Mouse (Mus musculus) layer of hippocampus, postnatal 25 days (tissue): ENCODE data around the gene Pfkm. TPM values are rescaled to one million over a fixed set of nuclear protein-coding genes. Genes with fewer than 3 reads are reported as not detected.

Experiments used
- DNase-seq, 2 experiments: peaks; one replicate each; pipeline ENCODE4 v3.0.0; 2022; ENCODE audit warnings: mixed read lengths in 2 of 2, low spot score in 1 of 2; ENCODE audit errors: extremely low spot score in 1 of 2
- total RNA-seq, 2 experiments: library from RNA; stranded (reverse); gene quantifications; 2 replicates each; pipeline ENCODE4 v1.2.3; 2021

Gene Pfkm
- 100 to 1,000 TPM; 348 to 370 TPM for total RNA-seq

DNA sequence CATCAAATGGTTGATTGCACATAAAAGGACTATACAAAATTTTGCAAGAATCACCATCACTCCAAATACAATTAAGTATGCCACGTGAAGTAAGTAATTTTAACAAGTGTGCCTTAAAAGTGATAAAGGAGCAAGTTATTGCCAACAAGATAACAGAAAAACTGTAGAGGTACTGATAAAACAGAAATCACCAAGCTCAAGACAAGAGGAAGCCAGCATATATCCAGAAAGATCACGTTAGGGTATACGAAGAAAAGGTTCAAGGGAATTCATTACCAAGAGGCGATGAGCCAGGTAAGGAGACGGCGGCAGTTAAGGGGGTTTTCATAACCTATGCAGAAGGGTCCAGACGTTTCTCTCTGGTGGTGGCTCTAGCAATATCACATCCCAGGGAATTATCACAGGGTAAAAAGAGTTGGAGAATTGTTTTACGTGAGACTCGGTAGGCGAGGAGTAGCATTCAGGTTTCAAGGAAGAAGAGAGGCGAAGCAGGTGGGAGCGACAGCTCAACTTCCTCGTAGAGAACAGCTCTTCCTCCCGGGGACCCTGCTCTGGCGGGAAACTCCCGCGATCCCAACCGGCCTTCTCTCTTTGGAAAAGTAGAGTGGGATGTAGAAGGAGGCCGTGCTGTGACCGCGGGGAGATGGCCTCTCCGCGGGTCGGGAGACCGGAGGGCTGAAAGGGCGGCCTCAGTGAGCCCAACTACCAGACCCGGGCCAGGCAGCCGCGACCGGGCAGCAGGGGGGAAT is at the start of gene Pfkm:
Gene Pfkm (plus strand): TSS at position 218 of the 749 bp plus-strand sequence.
- DNase-seq = no peak

DNA sequence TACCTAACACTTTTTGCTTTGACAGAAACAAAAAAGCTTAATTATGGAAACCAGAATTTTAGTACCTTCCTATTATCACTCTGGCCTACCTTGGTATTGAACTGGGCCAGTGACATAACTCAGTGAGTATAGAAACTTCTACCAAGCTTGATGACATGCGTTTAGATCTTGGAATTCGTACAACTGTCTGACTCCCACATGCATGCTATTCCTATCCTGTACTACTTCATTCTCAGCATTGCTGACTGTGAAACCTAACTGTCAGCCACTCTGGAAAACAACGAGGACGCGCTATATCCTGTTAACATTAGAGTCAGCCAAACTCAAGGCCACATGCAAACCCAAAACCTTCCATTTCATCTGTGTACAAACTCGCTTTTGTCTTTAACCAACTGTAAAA is 48.4 kb upstream of the Pfkm start:
- no peak for DNase-seq

DNA sequence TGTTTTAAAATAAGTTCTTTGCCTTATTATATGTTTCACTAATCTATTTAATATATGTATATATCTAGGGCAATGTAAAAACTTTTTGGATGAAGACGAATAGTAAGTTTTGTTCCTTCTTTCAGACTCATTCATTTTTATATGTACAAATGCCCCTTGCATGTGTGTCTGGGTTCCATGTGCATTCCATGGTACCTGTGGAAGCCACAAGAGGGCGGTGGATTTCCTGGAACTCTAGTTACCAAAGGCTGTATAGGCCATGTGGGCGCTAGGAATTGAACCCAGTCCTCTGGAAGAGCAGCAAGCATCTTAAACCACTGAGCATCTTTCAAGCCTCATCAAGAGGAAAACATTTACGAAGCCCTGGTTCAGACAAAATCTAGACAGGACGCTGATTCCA is 48.0 kb upstream of the Pfkm start:
- DNase-seq = no peak

DNA sequence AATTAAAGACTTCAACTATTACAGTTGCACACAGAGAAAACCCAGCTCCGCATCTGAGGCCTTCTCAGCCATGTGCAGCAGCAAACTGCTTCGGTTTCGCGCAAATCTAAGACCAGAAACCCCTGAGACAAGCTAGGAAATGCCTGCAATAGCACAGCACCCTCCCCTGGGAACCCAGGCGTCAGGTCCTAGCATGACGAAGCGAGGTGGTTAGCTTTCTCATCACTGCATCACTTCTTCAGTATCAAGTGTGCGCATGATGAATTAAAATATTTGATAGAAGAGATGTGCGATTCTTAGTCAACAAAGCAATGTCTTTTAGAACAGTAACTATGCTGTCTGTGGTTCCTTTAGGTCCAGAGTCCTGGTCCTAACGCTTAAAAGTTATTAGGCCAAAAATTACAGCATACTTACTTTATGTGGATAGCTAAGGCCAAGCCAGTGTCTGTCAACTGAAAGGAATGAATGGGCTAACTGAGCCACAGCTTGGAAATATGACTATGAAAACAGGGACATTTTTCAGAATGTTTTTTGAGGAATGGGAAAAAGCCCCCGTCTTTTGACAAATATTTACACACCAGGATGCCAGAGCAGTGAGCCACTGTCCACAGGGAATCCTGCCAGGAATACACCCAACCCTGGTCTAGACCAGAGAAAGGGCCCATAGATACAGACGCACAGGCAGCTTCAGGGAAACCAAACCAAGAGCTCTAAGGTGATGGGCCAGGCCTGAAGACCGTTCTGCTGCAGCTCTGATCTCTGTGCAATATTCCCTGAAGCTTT is 43.3 kb upstream of the Pfkm start:
- no peak for DNase-seq

DNA sequence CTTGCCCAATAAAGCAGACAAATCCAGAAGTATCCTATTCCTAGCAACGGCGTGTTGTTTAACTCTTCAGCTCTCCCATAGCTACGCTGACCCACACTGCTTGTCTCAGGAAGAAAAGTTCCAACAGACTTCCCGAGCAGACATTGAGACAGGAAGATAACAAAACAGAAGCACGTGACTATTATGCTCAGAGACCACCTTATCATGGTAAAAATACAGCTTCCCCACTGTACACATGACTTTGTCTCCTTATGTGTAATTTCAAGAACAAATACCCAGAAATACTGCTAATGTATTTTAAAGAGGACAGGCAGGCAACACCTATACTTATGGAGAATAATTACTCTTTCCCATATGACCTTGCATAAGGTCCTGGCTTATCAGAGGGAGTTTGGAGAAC is 40.7 kb upstream of the Pfkm start:
- no peak for DNase-seq

DNA sequence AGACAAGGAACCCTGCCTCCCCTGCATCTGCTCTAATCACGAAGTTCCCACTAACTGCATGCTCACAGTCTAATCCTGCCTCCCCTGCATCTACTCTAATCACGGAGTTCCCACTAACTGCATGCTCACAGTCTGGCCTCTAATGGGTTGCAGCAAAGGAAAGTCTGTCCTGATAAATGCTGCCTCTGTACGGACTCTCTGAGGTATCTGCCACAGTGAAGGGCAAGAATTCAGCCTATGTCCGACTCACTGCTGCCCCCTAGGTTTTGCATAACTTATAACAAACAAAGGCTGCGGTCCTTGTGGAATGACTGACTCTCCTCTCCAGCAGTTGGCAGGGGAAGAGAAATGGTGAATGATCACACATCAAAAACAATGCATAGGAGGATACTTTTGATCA is 37.1 kb upstream of the Pfkm start:
- DNase-seq = peak in 1 of 2 experiments; percentile 24

DNA sequence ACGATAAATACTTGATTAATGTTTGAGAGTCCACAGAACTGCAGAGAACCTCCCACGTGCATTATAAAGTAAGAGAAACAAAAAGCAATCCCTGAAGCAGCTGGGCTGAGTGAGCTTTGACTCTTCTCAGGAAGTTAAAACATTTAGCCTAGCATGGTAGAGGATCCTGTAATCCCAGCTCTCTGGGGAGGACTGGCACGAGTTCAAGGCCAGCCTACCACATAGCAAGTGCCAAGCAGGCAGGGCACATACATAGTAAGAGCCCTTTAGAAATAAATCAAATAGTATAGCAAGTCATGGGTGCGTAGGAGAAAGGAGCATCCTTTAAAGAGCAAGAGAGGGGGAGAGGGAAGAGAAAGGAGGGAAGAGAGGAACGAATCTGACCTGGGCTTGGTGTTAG is 26.5 kb upstream of the Pfkm start:
- DNase-seq = no peak

DNA sequence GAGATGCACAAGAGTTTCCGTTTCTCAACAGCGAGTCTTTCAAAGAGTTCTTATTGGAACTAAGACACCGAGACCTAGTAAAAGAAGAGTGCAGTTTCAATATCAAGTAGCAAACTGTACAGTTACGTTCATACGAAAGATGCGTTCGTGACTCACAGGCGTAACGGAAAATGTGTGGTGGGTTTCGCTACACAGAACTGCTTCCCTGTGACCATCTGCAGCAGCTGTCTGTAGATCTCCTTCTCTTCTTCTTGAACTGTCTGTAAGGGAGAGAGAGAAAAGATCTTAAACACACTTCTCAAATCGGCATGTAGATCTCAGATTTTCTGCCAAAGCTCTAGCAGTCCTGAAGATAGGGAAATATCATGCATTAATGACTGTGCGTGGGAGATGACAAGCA is 25.8 kb upstream of the Pfkm start:
- DNase-seq = no peak

DNA sequence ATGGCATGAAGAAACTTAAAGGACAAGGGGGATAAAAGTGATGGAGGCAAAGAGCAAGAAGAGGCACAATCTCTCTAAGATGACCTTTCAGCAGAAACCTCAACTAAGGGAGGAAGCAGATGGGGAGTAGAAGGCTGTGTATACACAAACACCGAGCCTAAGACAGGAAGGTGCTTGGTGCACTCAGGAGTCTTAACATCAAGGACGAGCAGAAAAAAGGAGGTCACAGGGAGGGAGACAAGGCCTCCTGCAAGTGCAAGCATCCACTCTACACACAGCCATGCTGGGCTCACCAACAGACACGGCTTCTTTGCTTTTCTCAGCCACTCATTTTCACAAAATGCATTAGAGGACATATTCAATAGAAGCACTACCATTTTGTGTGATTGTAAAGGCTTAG is 24.9 kb upstream of the Pfkm start:
- no peak for DNase-seq

DNA sequence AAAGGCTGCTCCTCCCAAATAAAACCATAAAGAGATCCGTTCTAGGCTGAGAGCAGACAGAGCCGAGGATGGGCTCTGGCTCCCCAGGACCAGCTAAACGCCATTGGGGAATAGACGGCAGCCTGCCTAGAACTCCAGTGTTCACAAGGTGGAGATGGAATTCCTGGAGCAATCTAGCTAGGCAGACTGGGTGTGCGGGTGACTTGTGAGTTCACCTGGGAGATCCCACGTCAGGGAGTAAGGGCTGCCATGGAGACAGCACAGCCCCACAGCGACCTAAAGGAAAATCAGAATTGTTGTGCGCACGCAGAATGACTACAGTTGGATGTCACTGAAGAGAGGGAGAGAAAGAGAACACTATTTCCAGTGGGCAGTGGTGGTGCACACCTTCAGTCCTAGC is 23.9 kb upstream of the Pfkm start:
- no peak for DNase-seq

DNA sequence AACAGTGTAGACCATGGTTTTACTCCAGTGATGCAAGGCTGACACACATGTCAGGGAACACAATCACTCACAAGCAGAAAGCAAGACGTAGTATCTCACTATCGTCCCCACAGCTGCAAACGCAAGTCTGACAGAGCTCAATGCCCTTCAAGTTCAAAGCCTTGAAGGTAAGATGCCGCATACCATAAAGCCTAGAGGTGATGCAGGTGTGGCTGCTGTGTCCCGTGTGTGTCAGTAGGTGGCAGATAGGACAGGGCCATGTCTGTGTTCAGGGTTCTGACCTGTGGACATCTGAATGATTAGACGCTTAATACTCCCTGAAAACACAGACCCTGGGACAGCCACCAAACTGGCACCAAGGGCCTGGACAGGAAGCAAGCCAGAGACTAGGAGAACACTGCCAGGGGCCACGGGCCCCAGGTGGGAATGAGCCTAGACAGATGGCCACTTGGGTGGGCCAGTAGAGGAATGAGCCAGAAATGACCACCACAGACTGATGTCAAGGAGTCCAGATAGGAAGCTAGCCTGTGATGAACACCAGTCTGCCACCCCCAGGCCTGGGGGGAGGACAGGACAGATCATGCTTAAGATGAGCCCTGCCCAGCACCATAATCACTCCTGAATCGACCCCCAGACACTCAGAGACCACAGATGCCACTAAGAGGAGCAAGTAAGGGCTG is 22.7 kb upstream of the Pfkm start:
- DNase-seq = no peak

DNA sequence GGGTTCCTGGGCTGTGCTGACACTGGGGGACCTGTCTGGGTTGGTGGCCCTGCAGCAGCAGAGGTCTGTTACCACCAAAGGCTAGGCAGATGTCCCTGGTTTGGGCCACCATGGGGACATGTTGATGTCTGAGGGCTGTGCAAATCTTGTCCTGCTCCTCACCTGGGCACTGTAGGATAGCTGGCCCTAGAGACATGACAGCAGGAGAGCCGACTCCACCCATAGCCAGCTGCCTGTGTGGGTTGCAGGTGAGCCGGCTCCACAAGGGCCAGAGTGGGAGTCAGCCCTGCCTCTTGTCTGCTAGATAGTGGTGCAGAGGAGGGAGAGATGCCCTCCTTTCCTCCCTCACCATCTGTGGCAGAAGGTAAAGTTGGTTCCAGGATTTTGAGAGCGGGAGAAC is 22.0 kb upstream of the Pfkm start:
- DNase-seq = no peak

DNA sequence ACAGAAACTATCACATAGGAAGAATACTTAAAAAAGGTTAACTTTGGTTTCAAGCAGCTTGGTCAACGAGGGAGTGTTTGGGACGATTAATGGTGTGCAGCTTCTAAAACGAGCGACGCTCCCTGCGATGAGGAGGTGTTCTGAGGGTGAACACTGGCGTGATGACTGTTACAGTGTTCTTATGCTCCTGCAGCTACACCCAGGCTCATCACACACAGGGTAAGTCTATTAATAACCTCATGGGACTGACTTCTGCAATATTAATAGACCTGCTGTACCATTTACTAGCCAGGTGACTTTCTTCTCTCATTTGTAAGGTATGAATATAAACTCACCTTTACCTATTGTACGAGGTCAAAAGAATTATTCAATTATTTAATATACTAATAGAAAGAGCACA is 17.9 kb upstream of the Pfkm start:
- no peak for DNase-seq

DNA sequence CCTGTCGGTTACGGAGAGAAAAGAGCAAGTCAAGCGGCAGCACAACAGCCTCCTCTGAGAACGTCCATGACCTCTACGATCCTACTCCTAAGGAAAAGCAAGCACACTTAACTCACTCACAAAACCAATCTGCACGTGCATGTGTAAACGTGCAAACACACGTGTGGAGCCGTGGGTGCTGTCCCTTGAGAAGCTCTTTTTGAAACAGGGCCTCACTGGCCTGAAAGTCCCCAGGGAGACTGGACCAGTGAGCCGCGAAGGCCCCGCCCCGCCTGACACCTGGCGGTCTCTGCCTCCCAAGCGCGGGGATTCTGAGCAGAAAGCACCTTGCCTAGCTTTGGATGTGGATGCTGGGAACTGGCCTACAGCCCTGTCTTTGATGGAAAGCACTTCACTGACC is 17.4 kb upstream of the Pfkm start:
- DNase-seq = no peak

DNA sequence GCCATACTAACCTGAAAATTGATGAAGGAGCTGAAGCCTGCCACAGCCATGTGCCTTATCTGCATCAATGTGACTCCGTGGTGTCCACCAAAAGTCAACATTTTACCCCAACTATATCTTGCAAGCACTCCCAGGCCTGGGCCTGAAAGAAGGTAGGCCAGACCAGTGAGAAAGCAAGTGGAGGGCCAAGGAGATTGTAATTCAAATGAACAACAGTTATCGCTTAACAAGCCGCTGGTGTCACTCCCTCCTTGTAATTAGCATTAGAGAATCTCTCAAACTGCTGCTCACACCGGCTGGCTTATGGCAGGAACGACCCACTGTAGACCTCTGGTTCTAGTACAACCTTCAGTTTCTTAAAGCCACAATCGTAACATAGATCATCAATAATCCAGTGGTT is 15.5 kb upstream of the Pfkm start:
- no peak for DNase-seq

DNA sequence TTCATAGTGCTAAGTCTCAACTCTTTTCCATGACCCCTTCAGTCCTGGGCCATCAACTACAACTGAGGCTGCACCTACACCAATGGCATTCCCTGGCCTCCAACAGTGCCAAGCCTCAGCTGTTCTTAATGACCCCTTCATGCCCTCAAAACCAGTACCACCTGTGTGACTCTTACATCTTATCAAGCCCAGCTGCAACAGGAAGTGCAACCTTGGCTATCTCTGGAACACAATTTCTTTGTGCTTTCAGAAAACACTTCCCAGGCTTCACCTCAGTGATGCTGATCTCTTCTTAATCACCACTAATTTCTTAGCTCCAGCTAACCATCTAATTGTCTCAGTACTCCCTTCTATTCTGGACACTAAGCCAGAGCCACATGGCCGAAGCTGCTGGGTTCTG is 3.5 kb upstream of the Pfkm start:
- no peak for DNase-seq

DNA sequence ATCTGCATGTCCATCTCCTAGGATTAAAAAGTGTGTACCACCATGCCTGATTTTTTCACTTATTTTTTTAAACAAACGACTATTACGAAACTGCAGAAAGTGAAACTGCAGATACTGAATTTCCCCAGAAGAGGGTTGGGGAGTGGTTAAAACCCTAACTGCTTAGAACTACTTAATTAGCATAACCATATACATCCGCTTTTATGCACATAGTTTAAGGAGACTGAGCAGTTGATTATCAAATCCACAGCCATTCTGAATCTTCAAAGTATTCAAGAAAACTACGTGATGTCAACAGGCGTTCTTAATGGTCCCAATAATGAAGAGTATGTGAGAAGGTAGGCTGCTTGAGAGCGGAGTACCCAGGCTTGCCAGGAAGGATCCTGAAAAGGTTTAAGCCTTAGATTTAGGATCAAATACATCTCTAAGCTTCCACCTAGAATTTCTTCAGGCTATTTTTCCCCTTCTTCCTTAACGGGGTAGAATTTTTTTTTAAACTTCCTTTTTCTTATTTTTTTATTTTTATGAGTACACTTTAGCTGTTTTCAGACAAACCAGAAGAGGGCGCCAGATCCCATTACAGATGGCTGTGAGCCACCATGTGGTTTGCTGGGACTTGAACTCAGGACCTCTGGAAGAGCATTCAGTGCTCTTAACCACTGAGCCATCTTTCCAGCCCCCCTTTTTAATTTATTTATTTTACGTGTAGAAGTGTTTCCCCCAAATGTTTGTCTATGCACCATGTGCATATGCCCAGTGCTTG is 2.8 kb upstream of the Pfkm start:
- DNase-seq = peak in 1 of 2 experiments; percentile 50

DNA sequence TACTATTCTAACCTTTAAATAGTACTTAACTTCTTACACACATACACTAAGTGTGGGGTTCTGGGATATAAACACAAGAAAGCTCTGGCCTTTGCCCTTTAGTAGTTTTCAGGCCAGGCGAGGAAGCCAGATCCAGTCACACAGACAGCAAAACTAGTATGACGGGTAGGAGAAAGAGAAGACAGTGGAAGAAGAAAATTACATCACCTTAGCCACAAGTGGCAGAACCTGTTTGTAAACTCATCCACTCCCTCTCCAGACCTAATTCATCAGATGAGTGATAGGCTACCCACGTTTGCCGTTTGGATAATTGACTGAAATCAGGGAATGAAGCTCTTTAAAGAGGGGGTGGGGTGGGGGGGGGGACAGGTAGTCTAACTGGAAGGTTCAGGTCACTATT is 548 bp upstream of the Pfkm start:
- no peak for DNase-seq

DNA sequence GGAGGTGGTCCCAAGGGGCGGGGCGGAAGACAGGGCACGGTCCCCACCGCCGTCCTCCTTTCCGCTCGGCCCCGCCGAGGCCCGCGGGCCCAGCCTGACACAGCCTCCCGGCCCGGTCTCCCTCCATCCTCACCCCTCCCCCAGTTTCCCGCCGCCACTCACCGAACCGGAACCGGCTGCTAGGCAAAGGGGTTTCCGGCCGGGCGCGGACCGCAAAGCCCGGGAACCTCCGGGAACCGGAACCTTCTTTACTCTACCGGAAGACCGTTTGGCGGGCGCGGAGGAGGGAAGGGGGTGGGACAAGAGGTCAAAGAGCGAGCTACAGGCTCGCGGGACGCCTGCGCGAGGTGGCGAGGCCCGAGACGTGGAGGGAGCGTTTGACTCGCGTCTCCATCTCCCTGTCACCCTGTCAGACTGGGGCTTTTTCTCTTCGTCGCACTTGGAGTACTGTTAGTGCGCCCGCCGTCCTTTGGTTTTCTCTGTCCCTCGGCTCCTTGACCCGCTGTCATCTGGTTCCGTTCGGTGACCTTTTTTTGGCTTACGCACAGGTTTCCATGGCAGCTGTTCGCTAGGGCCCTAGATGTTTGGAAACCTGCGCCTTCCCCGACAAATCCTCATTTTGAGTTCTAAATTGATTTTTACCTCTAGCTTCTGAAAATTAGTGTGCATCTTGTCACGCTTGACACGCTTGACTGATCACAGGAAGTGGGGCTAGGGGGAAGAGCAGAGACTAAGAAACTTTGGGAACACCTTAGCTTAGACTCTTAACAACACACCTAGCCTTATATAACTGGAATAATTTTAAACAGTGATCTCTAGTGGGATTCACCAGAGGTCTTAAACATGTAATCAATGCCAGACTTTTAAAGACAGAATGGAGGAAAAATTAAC is 977 bp downstream of the Pfkm start, which contains the start of gene Senp1:
Gene Senp1 (minus strand): TSS at position 624 of the 891 bp plus-strand sequence.
- peak; percentile 82 to 83 for DNase-seq

DNA sequence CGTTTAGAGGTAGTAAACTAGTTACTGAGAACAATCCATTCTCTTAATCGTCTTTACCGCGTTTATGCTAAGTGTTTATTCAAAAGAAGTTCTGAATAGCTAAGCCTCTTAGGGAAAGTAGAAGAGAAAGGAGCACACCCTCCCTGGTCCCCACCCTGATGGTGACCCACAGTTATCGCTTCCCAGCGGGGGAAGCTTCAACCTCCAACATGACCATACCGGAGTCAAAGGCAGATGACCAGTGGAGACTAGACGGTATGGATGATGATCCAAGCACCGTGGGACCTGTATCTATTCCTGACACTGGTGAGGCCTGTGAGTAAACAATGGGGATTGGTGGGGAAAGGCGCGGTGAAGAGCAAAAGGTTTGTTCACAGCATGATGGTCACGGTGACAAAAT is 2.5 kb downstream of the Pfkm start:
- DNase-seq = no peak
